Mouse (Mus musculus): Measurements from ENCODE around the gene Sept4.

The Sept4 gene

DNA sequence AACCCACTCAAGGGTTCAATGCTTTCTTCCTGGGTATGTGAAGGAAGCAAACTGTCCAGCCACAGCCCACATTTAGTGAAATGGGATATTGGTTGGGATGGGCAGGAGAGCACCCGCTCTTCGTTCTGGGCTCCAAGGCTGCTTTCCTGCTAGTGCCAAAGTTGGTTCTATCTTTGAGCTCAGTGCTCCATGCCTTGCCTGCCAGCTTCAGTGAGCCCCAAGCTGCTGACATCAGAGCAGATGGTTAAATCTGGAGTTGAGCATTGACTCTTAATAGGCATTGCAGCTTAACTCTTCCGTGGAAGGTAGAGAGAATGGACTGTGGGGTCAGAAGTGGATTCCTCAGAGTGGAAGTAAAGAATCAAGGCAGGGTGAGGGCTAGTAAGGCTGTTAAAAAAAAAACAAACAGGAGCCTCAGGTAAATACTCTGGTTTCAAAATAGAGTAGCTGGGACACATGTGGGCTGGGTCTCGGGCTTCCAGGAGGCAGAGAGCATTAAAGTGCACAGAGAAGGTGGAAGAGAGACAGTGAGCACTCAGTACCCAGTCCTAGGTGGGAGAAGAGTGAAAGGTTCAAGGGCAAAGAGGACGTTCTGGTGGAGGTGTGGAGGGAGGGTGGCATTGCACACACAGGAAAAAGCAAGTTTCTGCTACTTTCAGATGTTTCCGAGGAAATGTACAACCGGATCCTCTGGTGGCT, at the start of gene Sept4:
Sept4 (plus strand) TSS at position 649 of the 699 bp plus-strand sequence.
- TF ChIP-seq GATA4 (IDR thresholded peaks at IDR 0.05; ENCODE audit: insufficient replicate concordance, low read length): no peak

- no peak for TF ChIP-seq GATA4 (IDR thresholded peaks at IDR 0.05; ENCODE audit: insufficient replicate concordance, low read length)
Observed at GRCm38 (mm10) chr11:87519260-87519659, 49.4 kb upstream of the Sept4 start.

GRCm38 (mm10) chr11:87523466-87523865, 45.2 kb upstream of the Sept4 start:
- no peak for TF ChIP-seq GATA4 (IDR thresholded peaks at IDR 0.05; ENCODE audit: insufficient replicate concordance, low read length)

DNA sequence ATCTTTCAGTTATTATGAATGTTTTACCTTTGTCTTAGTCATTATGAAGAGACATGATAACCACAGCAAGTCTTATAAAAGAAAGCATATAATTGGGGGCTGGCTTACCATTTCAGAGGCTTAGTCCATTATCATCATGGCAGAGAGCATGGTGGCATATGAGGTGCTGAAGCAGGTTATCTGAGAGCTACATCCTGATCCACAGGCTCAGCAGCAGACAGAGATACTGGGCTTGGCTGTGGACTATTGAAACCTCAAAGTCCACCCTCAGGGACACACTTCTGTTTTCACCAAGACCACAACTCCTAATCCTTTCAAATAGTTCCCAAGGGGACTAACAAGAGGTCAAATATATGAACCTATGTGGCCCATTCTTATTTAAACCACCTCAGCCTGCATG, 44.7 kb upstream of the Sept4 start:
- no peak for TF ChIP-seq GATA4 (IDR thresholded peaks at IDR 0.05; ENCODE audit: insufficient replicate concordance, low read length)

GRCm38 (mm10) chr11:87524780-87525179, 43.9 kb upstream of the Sept4 start:
- TF ChIP-seq GATA4 (IDR thresholded peaks at IDR 0.05; ENCODE audit: insufficient replicate concordance, low read length): no peak

GRCm38 (mm10) chr11:87527364-87527763, 41.3 kb upstream of the Sept4 start:
- no peak for TF ChIP-seq GATA4 (IDR thresholded peaks at IDR 0.05; ENCODE audit: insufficient replicate concordance, low read length)

DNA sequence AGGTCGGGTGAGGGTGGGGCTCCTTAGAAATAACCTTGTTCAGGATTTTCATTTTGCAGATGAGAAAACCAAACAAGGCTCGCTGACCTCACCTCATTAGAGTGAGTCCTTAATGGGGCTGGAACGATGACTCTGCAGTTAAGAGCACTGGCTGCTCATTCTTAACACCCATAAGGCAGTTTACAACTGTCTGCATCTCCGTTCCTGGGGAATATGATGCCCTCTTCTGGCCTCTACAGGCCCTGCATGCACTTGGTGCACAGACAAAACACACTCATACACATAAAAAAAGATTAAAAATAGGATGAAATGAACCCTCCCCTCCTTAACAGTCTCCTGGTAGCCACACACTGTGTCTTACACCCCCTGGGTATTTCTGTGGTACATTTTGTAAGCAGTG, 40.7 kb upstream of the Sept4 start:
- TF ChIP-seq GATA4 (IDR thresholded peaks at IDR 0.05; ENCODE audit: insufficient replicate concordance, low read length): no peak

DNA sequence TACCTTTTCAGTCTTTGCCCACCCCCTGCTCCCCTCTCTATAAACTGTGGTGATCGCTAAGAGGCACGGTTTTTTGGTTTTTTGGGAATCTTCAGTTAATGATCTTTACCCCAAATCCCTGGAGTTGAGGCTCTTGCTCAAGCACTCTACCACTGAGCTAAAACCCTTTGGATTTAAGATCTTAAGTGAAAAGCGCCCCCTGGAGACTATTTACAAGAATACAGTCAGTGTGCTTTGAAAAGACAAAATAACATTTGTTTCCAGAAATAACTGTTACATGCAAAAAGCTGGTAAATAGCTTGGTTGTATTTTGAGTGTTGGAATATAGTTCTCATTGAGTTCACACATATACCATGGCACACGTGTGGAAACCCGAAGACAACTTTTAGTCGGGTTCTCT, 37.0 kb upstream of the Sept4 start:
- TF ChIP-seq GATA4 (IDR thresholded peaks at IDR 0.05; ENCODE audit: insufficient replicate concordance, low read length): no peak

GRCm38 (mm10) chr11:87542285-87542684, 26.4 kb upstream of the Sept4 start:
- no peak for TF ChIP-seq GATA4 (IDR thresholded peaks at IDR 0.05; ENCODE audit: insufficient replicate concordance, low read length)

GRCm38 (mm10) chr11:87542906-87543305, 25.8 kb upstream of the Sept4 start:
- no peak for TF ChIP-seq GATA4 (IDR thresholded peaks at IDR 0.05; ENCODE audit: insufficient replicate concordance, low read length)

GRCm38 (mm10) chr11:87553342-87553741, 15.4 kb upstream of the Sept4 start:
- TF ChIP-seq GATA4 (IDR thresholded peaks at IDR 0.05; ENCODE audit: insufficient replicate concordance, low read length): no peak

- TF ChIP-seq GATA4 (IDR thresholded peaks at IDR 0.05; ENCODE audit: insufficient replicate concordance, low read length): no peak
Observed at GRCm38 (mm10) chr11:87554386-87554785, 14.3 kb upstream of the Sept4 start.

DNA sequence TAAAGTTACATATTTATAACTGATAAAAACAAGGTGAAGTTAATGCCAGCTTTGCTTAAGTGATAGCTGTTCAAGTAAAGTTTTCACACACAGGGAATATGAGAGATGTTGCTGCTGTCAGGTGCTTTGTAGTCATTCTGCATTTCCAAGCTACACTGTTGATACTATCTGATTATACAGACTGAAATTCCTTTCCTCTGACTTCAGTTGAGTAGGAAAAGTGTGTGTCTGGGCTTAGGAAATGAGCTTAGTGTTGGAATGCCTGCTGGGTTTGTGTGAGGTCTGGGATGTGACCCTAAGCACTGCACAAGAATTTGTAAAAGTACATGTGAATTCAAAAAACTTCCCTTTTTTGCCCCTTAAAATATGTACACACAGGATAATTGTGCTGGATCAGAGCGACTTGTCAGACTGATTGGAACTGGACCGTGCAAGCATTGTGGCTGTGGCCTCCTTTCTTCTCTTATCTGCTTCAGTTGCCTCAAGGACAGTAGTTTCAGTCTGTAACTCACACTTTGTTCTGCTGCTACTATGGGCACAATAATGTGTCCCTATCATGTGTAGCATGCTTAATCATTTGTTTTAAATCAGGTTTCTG, 13.5 kb upstream of the Sept4 start:
- no peak for TF ChIP-seq GATA4 (IDR thresholded peaks at IDR 0.05; ENCODE audit: insufficient replicate concordance, low read length)

GRCm38 (mm10) chr11:87561208-87561607, 7.5 kb upstream of the Sept4 start:
- no peak for TF ChIP-seq GATA4 (IDR thresholded peaks at IDR 0.05; ENCODE audit: insufficient replicate concordance, low read length)

DNA sequence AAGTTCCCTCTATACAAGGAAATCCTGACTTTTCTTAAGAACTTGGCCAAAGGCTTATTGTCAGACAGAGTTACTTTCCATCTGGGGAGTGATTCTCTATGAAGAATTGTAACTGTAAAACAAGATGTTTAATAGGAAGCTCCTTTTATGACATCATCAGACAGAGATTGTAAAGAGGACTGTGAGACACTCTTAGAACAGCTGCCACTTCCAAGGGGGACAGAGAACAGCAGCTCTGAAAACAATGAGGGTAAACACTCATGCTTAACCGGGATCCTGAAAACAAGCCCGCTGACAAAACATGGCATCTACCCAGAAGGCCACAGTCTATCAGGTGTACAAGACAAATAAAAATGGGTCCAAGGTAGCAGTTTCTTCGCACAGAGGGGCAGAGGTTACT, 2.2 kb upstream of the Sept4 start, which contains the start of gene Gm11492:
Gm11492 (plus strand) TSS at position 153 of the 400 bp plus-strand sequence.
- no peak for TF ChIP-seq GATA4 (IDR thresholded peaks at IDR 0.05; ENCODE audit: insufficient replicate concordance, low read length)

- no peak; the same call in 1 of the 2 replicates for TF ChIP-seq GATA4 (IDR thresholded peaks at IDR 0.05; ENCODE audit: insufficient replicate concordance, low read length)
Observed at GRCm38 (mm10) chr11:87570743-87571142, 2.0 kb downstream of the Sept4 start.
